Mouse (Mus musculus): ENCODE results near the gene Gpsm1.
A peak's percentile ranks its signal among the peaks of the same experiment; 100 is the strongest.

Gene Gpsm1

DNA sequence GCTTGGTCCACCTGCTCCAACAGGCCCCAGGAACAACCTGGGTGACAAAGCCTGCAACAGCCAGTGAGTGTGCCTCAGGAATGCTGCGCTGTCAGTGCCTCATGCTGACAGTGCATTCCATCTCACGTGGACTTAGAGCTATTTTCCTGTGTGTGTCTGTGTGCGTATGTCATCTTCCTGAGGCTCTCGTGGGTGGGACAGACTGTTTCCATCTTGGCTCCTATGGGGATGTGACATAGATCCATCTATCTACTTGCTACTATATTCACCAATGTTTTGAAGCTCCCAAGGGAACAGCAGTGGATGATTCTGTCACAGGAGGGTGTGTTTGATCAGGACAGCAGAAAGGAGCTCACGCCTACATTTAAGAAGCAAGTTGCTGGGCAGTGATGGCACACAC, 3.4 kb upstream of the Gpsm1 start:
- no peak for DNase-seq (ENCODE audit: extremely low spot score)

DNA sequence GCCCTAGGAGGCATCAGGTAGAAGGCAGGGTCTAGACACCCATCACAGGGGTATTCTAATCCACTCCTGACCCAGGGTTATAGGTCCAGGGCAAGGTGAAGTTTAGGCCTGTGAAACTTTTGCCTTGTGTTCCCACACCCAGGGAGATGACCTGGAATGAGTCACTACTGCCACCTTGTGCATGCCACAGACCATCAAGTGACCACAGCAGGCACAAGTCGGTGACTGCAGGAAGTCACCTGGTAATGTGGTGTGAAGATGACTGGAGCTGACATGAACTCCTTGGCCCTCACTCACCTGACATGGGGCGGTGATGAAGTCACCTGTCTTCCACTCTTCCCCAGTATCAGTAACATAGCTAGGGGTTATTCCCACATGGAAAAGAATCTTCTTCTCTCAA, 2.5 kb upstream of the Gpsm1 start:
- no peak for DNase-seq (ENCODE audit: extremely low spot score)

DNA sequence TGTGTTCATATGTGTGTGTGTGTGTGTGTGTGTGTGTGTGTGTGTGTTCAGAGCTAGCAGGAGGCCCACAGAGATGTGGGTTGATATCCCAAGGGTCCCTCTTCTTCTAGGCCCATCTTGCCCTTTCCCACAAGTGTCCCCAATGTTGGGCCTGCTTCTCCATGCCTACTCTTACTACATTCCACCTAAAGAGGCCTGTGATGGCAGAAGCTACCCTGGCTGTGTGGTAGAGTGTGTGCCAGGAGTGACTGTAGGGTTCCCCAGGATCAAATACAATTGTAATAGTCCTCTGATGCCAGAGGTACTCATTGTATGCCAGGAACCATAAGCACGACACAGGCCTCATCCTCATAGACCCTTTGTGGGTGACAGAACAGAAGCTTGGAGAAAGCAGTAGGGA, 1.9 kb upstream of the Gpsm1 start:
- no peak for DNase-seq (ENCODE audit: extremely low spot score)

DNA sequence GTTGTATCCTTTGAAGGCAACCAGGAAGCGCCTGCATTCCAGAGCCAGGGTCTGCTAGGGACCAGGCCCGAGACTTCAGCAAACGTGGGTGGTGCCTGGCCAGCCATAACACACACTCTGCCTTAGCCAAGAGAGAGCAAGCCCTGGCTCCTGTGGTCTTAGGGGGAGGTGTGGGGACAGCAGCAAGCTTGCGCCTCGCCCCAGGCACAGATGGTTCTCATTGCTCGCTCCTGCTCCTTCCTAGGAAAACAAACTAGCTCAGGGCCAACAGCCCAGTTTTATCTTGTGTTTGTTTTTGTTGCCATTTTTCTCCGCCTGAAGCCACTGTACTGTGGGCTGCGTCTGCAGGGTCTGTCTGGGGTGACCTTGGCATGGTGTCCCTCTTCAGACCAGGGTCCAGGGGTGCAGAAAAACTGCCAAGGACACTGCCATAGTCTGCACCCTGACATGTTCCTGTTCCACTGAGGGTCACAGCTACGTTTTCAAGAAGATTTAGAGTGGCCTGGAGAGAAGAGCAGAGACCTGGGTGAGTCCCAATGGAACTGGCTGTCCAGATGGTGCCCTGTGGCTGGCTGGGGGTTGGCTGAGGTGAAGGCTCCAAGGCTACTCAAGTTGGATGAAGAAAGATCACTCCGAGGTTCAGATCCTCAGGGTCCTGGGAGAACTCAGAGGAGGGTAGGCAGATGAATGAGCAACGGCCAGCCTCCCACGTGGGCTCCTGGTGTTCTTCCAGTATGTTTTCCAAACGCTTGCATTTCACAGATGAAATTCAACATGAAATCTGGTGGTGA, 839 bp upstream of the Gpsm1 start:
- DNase-seq (ENCODE audit: extremely low spot score): peak; percentile 55

DNA sequence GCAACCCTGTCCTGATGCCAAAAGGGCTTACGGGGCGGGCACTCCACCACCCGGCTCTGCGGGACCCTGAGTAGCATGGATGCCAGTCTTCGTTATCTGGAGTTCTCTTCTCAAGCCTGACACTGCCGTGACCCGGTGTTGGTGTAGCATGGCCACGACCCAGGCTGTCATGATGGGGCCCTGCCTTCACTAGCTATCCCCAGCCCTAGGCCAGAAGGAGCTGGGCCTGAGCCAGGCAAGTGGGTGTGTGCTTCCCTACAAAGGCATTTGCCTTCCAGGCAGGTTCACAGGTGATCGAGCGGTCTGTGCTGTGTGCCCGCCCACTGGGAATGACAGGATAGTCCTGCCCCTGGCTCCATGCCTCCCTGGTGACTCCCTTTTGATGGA, 603 bp downstream of the Gpsm1 start:
- DNase-seq (ENCODE audit: extremely low spot score): no peak

DNA sequence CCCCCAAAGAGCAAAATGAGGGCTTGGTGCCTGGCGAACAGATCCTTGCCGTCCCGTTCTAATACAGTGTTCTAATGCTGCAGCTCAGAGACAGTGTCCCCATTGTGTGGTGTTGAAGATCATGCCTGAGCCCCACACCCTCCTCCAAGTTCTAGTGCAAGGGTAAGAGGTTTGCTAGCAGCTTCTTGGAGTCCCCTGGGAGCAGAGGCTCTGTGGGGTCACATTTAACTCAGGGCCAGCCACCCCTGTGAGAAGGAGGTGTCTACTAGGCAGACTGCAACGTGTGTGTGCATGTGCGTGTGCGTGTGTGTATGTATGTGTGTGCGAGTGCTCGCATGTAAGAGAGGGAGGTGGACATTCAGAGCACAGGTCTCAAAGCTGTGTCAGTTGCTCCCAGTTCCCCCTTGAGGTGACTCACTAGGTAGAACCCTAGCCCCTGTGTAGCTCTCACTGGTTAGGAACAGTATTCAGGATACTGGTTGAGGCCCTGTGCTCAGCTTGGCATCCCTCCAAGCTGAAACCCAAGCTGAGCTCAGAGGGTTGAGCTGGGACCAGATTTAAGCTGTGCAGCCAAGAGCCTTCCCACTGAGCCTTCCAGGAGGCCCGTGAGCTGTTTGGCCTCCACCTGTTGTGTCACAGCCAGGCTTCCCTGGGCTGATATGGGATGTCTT, 1.4 kb downstream of the Gpsm1 start:
- DNase-seq (ENCODE audit: extremely low spot score): no peak

DNA sequence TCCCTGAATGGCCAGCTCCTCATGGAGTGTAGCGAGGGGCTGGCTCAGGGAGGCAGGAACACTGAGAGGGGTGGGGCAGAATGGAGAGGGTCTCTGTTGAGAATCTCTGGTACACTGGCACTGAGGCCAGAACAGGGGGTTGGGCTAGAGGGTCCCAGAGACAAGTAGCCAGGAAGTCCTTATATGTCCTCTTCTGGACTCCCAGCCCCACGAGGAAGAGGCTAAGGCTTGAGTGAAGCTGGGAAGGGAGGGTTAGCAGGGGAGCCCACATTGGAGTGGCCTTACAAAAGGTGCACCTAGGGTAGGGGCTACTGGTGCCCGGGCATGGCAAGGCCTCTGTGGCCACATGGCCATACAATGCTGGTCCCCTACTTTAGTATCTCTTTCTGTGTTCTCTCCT, 2.1 kb downstream of the Gpsm1 start:
- DNase-seq (ENCODE audit: extremely low spot score): no peak

DNA sequence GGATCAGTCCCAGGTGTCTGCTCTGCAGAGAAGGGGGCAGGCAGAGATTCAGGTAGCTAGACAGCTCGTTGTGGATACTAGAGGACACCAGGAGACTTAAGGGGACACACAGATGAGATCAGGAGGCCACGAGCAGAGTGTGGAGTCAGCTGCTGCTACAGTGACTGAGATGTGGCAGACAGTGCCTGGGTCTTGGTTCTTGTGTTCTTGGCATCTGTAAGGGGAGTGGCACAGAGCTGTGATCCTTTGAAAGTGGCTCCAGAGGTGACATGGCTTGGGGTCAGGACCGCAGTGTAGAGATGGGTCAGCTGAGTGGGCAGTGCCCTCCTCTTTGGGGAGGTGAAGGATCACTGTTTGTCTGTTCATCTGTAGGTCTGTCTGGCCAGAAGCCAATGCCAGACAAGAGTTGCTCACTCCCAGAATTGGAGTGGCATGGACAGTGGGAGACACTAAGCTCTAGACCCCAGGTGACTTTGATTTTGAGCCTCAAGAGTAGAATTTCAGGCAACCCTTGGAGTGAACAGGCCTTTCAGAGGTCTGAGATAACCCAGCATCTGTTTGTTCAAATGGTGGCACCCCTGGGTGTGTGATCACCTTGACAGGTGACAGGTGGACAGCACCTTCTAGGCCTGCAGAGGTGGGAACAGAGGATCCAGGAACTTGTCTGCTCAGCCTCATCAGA, 2.8 kb downstream of the Gpsm1 start:
- no peak for DNase-seq (ENCODE audit: extremely low spot score)

DNA sequence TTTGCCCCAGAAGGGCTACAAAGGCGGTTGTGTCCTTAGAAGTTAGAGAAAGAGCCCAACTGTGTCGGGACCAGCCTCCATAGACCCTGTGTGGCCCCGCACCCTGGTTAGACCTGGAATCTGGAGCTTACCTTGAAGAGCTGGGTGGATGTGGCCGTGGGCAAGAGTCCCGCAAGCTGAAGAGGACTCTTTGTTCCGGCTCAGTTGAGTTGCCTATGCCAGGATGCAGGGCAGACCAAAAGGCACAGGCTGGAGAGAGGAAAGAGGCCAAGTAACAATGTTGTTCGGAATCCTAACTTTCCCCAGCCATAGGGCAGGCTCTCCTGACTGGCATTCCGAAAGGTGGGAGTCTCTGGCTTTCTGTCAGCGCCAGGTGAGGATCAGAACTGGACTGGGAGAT, 3.8 kb downstream of the Gpsm1 start:
- DNase-seq (ENCODE audit: extremely low spot score): no peak

DNA sequence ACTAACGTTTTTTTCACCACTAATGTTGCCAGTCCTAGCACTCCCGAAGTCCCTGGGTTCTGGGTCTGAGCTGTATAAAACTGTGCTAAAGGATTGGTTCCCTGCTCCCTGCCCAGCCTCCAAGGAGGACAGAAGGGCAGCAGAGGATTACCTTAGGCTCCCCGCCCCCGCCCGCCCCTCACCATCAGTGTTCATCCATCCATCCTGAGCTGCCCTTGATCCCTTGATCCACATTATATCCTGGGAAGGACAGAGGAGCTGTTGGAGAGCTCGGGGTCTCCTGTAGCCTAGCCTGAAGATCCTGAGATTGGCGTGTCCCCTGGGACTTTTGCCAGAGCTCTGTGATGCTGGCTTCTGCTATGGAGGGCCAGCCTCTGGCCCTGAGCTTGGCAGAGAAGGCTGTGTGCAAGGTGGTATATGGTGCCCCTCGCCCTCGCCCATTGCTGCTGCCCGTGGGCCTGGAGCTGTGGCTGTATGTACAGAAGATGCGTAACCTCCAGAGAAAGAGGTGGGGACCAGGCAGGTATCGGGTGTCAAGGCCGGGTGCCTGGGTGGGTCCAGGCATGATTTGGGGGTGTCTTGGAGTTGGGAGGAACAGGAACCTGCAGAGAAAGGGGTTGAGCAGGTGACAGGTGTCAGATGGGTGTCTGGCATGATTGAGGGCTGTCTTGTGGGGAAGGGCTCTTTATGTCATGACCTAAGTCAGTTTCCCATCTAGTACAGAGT, 4.4 kb downstream of the Gpsm1 start:
- DNase-seq (ENCODE audit: extremely low spot score): no peak

DNA sequence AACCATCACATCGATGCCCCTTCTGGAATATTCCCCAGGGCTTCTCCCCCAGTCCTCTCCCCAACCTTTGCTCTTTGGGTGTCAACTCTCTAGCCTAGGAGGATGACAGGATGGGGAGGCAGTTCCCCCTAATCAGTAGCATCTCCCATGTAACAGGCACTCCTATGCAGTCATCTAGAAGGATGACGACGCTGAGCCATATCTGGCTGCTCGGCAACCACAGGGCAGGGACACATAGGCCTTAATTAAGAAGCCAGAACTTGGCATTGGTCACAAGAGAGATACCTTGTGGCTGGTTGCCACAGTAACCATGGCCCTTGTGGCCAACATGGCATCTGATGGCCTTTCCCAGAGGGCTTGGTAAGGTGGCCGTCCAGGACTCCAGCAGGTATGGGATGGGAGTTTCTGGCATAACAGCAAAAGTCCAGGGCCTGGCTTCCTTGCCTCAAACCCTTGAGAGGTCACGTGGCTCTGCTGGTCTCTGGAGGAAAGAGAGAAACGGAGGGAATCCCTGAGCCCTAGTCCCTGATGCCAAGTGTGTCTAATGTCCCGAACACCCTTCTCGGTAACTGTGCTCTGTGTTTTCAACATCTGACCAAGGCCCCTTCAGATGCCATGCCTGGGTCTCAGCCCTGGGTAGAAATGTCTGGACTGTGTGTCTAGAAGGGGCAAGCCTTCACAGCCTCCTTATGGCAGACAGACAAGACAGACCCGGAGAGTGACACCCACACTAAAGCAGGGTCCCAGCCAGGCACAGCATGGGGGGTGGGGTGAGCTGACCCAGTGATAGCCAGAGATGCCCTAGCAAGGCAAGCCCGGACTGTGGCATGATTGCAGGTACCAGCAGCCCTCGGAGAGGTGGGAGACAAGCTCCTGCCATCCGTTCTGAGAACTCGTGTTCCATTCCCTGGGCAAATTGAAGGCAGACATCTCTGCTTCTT, 5.2 kb downstream of the Gpsm1 start:
- no peak for DNase-seq (ENCODE audit: extremely low spot score)

DNA sequence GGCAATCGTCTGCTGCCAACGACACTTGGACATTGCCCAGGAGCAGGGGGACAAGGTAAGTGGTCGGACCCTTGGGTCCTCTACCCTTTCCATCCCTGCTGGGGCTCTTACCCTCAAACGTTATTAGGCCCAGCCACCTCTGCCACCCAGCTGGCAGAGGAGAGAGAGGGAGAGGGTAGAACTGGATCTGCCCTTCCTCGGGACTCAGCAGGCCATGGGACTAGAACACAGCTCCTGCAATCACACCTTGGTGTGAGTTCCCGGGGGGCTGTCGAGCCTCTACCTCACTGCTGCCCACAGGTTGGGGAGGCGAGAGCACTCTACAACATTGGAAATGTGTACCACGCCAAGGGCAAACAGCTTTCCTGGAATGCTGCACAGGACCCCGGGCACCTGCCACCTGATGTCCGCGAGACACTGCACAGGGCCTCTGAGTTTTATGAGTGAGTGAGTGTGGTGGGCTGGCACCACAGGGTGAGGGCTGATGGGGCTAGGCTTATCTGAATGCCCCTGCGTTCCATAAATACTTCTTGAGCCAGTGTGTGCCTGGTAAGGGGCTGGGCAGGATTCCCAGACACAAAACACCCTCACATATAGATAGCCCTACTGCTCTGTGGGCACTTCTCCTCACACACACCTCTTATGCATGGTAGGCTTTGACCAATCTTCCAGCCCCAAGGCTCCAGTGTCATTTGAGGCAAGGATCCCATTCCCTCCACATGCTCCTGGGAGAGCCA, 8.4 kb downstream of the Gpsm1 start:
- DNase-seq (ENCODE audit: extremely low spot score): no peak

DNA sequence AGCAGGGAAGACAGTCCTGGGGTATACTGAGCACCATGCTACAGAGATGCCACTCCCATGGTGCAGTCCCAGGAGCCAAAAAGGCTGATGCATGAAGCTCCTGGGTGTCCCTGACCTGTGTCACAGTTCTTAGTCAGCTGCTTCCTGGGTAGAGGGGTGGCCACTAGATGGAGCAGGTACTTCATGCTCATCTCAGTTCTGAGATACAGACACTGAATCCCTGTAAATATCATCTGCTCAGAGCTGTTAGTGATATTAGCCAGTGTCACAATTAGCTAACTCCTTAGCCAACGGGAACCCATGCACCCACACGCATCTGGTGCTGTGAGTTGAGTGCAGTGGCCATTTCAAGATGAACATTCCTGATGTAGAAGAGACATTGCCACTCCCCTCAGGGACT, 9.6 kb downstream of the Gpsm1 start:
- DNase-seq (ENCODE audit: extremely low spot score): no peak

DNA sequence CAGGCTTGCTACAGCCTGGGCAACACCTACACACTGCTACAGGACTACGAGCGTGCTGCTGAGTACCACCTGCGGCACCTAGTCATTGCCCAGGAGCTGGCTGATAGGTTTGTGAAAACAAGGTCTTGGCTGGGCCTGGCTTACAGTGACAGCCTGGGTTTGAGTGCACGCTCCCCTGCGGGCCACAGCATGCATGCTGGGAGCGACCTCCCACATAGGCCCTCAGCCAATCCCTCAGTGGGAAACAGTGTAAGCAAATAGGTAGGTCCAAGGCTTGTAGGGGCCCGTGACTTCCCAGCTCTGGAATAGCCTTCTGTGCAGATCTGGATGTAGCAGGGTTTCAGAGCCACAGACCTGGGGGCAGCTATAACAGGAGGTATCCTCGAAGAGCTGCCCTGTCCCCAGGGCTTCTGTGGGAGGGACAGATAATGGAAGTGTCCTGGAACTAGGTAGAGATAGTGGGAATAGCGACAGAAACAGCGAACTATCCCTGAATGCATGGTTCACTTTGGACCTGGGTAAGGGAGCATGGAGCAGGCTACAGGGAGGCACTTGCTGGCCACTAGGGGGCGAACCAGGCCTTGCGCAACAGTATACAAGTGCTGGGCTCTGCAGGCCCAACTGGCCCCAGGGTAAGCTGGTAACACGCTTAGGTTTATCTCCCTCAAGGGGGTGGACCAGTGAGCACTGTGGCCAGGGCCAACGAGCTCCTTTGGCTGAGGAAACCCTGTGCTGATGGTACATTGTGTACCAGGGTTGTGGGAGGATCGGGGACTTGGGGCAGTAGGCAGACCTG, 10.3 kb downstream of the Gpsm1 start:
- DNase-seq (ENCODE audit: extremely low spot score): peak; percentile 60

DNA sequence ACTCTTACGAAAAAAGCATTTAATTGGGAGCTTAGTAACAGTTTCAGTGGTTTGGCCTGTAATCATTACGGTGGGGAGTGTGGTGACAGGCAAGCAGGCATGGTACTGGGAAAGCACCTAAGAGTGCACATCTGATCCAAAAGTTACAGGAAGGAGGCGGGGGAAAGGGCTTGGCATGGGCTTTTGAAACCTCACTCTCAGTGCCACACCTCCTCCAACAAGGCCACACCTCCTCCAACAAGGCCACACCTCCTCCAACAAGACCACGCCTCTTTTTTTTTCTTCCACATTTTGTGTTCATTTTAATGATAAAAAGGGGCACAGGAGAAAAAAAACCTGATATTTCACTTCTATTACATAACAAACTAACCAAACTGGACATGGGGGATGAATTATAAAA, 12.5 kb downstream of the Gpsm1 start:
- no peak for DNase-seq (ENCODE audit: extremely low spot score)

DNA sequence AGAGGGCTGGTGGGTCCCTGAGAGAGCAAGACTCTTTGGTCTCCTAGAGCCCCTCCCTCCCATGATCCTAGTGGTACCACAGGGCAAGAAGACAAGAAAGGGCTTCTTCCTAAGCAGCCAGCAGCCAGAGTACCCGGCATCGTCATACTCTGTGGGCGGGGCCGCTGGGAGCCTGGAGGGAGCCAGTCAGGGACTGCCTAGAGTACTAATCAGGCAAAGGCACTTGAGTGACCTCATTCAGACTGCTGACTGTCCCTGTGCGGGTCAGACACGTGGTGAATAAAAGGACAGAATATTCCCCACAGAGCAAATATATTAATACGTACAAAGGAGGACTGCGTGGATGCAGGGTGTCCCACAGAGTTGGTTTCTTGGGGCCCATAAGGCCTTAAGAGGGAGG, 14.1 kb downstream of the Gpsm1 start:
- no peak for DNase-seq (ENCODE audit: extremely low spot score)

DNA sequence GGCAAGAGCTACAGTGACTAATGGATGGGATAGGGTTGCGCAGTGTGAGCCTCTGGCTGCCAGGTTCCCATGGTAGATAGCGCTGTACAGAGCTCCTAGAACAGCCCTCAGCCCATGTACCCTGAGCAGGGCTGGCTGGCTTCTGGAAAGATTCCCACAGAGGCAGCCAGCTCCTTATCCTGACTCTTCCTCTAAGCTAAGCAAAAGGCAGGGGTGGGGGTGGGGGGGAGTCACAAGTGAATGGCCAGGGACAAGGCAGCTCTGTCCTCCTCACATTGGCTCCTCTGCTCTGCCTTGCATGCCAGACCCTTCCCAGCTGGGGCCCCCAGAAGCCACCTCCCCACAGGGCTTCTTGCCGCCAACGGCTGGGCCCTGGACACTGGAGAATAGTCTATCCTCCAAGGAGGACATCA, 14.7 kb downstream of the Gpsm1 start:
- DNase-seq (ENCODE audit: extremely low spot score): no peak

DNA sequence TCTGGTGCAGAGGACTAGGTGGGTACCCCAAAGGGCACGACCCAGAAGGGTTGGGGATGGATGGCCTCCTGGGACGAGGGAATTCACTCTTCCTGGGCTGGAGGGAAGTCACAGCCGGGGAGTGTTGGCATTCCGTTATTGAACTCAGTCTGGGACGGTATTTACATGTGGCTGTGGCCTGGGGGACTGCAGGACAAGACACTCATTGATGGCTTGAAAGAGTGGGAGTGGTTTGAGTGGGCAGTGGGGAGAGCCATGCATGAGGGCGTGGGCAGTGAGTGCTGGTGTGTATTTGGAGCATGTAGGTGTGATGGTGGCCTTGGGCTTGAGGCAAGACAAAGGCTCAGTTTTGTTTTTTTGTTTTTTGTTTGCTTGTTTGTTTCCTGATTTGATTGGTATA, 15.4 kb downstream of the Gpsm1 start:
- no peak for DNase-seq (ENCODE audit: extremely low spot score)

DNA sequence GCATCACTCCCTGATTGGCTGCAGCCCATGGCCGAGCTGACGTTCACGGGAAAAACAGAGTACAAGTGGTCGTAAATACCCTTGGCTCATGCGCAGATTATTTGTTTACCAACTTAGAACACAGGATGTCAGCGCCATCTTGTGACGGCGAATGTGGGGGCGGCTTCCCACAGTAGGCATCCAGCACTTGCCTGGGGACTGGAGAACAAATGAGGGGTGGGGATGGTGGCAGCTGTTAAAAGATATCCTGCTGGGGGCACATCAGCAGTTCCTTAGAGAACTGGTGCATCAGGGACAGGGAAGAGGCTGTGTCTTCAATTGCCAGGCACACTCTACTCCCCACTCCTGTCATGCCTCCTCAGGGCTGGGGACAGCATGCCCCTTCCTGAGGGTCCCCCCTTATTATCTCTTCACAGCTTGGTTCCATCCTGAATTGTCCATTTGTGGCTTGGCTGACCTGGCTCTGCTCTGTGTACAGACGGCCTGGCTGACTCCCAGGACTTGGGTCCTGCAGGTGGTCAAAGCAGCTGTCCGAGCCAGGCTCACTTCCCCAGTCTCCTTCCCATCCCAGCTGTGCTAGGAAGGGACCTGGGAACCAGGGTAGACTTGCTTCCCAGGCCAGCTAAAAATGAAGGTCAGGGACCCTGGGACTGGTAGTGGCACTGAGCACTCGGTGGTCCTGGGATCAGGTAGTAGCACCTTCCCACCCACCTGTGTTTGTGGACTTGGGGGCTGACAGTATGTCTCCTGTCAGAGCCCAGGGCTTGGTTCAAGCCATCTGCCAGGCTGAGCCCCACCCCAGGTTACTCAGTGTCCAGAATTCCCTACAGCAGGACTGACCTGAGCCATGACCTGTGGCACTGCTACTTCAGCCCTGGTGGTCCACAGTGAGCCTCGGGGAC, 23.2 kb downstream of the Gpsm1 start:
- DNase-seq (ENCODE audit: extremely low spot score): no peak

Data from embryo, embryonic 9.5 days (tissue).